Mouse (Mus musculus): Measurements from ENCODE around the gene Cerk.

Cerk gene

GRCm38 (mm10) chr15:86159719-86160118 is 26.2 kb downstream of the Cerk start:
- no peak for DNase-seq

GRCm38 (mm10) chr15:86159093-86159492 is 26.8 kb downstream of the Cerk start:
- no peak for DNase-seq

- no peak for DNase-seq
These were observed 29.4 kb downstream of the Cerk start for GRCm38 (mm10) chr15:86156492-86156891.

GRCm38 (mm10) chr15:86153481-86153960 is 32.4 kb downstream of the Cerk start:
- DNase-seq = no peak

GRCm38 (mm10) chr15:86150593-86150992 is 35.3 kb downstream of the Cerk start:
- no peak for DNase-seq

GRCm38 (mm10) chr15:86146922-86147321 is 39.0 kb downstream of the Cerk start:
- DNase-seq = no peak

GRCm38 (mm10) chr15:86145046-86145445 is 40.9 kb downstream of the Cerk start:
- no peak for DNase-seq

- DNase-seq = no peak
These were observed 41.4 kb downstream of the Cerk start for GRCm38 (mm10) chr15:86144577-86144976.

- peak; percentile 57 for DNase-seq
These were observed 45.6 kb downstream of the Cerk start for GRCm38 (mm10) chr15:86140323-86140722.

- peak; percentile 46 for DNase-seq
These were observed 48.3 kb downstream of the Cerk start for GRCm38 (mm10) chr15:86137638-86138037.

GRCm38 (mm10) chr15:86134941-86135783 is 50.8 kb downstream of the Cerk start:
- DNase-seq = peak; percentile 89

- DNase-seq = no peak
These were observed 55.3 kb downstream of the Cerk start for GRCm38 (mm10) chr15:86130657-86131056.

GRCm38 (mm10) chr15:86129036-86129435 is 56.9 kb downstream of the Cerk start:
- no peak for DNase-seq

GRCm38 (mm10) chr15:86124359-86124758 is 61.6 kb downstream of the Cerk start:
- peak; percentile 77 for DNase-seq

- no peak for DNase-seq
These were observed 62.5 kb downstream of the Cerk start for GRCm38 (mm10) chr15:86123409-86123808.

GRCm38 (mm10) chr15:86122261-86122949 is 63.5 kb downstream of the Cerk start:
- DNase-seq = peak; percentile 87

- DNase-seq = peak; percentile 86
These were observed 66.8 kb downstream of the Cerk start for GRCm38 (mm10) chr15:86119186-86119585.

- DNase-seq = peak; percentile 92
These were observed 68.5 kb downstream of the Cerk start for GRCm38 (mm10) chr15:86117115-86118100.

GRCm38 (mm10) chr15:86116421-86116820 is 69.5 kb downstream of the Cerk start:
- peak; percentile 72 for DNase-seq

GRCm38 (mm10) chr15:86113342-86113710 is 72.6 kb downstream of the Cerk start:
- no peak for DNase-seq

GRCm38 (mm10) chr15:86112707-86113341 is 73.1 kb downstream of the Cerk start:
- no peak for DNase-seq

Data from kidney, adult 9 months (tissue).